Mouse (Mus musculus): ENCODE data around the gene Med17. TPM values are rescaled to one million over a fixed set of nuclear protein-coding genes. Genes with fewer than 3 reads are reported as not detected.
A peak's percentile ranks its signal among the peaks of the same experiment; 100 is the strongest.

Med17 gene
- total RNA-seq, 2 experiments from 2014 or later, result 46.9 to 51.3 TPM

- DNase-seq (ENCODE audit: low spot score in 2 of 2), result no peak
These were observed 17.4 kb upstream of the Med17 start for GRCm38 (mm10) chr9:15297112-15297511.

GRCm38 (mm10) chr9:15289251-15289650, 9.5 kb upstream of the Med17 start:
- no peak for DNase-seq (ENCODE audit: low spot score in 2 of 2)

GRCm38 (mm10) chr9:15288402-15288801, 8.7 kb upstream of the Med17 start:
- no peak for DNase-seq (ENCODE audit: low spot score in 2 of 2)

GRCm38 (mm10) chr9:15287846-15288245, 8.1 kb upstream of the Med17 start:
- DNase-seq (ENCODE audit: low spot score in 2 of 2), result no peak

GRCm38 (mm10) chr9:15285443-15285842, 5.7 kb upstream of the Med17 start:
- DNase-seq (ENCODE audit: low spot score in 2 of 2), result no peak

- DNase-seq (ENCODE audit: low spot score in 2 of 2), result no peak
These were observed 754 bp upstream of the Med17 start for GRCm38 (mm10) chr9:15280491-15280879.

GRCm38 (mm10) chr9:15279139-15279648, 537 bp downstream of the Med17 start:
- no peak for DNase-seq (ENCODE audit: low spot score in 2 of 2)

GRCm38 (mm10) chr9:15278343-15278742, 1.4 kb downstream of the Med17 start:
- no peak for DNase-seq (ENCODE audit: low spot score in 2 of 2)

GRCm38 (mm10) chr9:15276855-15277254, 2.9 kb downstream of the Med17 start:
- no peak for DNase-seq (ENCODE audit: low spot score in 2 of 2)

GRCm38 (mm10) chr9:15273981-15274380, 5.8 kb downstream of the Med17 start:
- DNase-seq (ENCODE audit: low spot score in 2 of 2), result no peak

GRCm38 (mm10) chr9:15263487-15263886, 16.2 kb downstream of the Med17 start:
- DNase-seq (ENCODE audit: low spot score in 2 of 2), result no peak

GRCm38 (mm10) chr9:15261980-15262379, 17.8 kb downstream of the Med17 start:
- DNase-seq (ENCODE audit: low spot score in 2 of 2), result no peak

GRCm38 (mm10) chr9:15256214-15256613, 23.5 kb downstream of the Med17 start:
- DNase-seq (ENCODE audit: low spot score in 2 of 2), result no peak

- no peak for DNase-seq (ENCODE audit: low spot score in 2 of 2)
These were observed 25.2 kb downstream of the Med17 start for GRCm38 (mm10) chr9:15254501-15254900.

GRCm38 (mm10) chr9:15252196-15252595, 27.5 kb downstream of the Med17 start:
- no peak for DNase-seq (ENCODE audit: low spot score in 2 of 2)

GRCm38 (mm10) chr9:15250376-15250775, 29.4 kb downstream of the Med17 start:
- DNase-seq (ENCODE audit: low spot score in 2 of 2), result no peak

- no peak for DNase-seq (ENCODE audit: low spot score in 2 of 2)
These were observed 34.2 kb downstream of the Med17 start for GRCm38 (mm10) chr9:15245319-15246075.

- no peak for DNase-seq (ENCODE audit: low spot score in 2 of 2)
These were observed 37.6 kb downstream of the Med17 start for GRCm38 (mm10) chr9:15242130-15242529.

GRCm38 (mm10) chr9:15241596-15241939, 38.2 kb downstream of the Med17 start:
- DNase-seq (ENCODE audit: low spot score in 2 of 2), result peak in 1 of 2 experiments; percentile 43

GRCm38 (mm10) chr9:15240863-15241595, 38.7 kb downstream of the Med17 start:
- DNase-seq (ENCODE audit: low spot score in 2 of 2), result no peak

GRCm38 (mm10) chr9:15240006-15240405, 39.7 kb downstream of the Med17 start:
- no peak for DNase-seq (ENCODE audit: low spot score in 2 of 2)
